Mouse (Mus musculus) spleen, postnatal 4 days (tissue): ENCODE data around the gene Htatsf1.

ENCODE experiments used
- DNase-seq, 2 experiments: peaks; one replicate each; pipeline ENCODE4 v3.0.0; 2022; ENCODE audit warnings: low spot score in 2 of 2

The Htatsf1 gene

DNA sequence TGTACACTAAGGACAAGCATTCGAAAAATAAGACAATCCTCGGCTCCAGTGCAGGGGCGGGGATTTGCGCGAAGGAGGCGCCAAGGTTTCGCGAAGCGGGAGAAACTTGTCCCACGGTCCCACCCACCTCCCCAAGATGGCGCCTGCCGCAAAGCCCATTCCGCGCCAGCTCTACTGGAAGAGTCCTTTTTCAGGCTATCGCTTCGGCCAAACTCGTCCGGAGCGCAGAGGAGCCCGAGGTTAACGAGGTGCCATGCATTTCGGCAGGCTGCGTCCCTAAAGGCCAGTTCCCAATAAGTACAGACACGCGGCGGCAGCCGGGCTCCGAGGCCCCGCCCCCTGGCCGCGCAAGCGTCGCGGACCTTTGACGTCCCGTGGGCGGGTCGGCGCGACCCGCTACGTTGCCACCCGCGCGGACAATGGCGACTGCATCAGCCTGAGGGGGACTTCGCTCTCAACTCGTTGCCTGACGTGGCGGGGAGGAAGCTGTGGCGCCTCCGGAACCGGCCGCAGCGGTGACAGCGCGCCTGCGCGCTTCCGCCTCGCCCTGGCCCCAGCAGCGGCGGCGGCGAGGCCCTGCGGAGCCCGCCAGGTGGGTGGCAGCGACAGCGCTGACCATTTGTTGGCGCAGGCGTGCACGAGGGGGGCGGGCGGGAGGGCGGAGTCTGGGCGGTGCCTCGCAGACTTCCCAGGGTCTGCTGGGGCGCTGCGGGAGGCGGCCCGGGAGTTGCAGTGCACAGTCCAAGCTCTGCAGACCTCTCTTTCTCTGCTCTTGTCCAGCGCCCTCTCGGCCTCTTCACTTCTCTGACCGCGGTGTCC lies at the start of gene Htatsf1:
TSS of gene Htatsf1 (plus strand) at position 410 of the 819 bp plus-strand sequence.
- peak; percentile 74 to 88 for DNase-seq

GRCm38 (mm10) chrX:57012891-57013290 lies 40.5 kb upstream of the Htatsf1 start:
- no peak for DNase-seq

DNA sequence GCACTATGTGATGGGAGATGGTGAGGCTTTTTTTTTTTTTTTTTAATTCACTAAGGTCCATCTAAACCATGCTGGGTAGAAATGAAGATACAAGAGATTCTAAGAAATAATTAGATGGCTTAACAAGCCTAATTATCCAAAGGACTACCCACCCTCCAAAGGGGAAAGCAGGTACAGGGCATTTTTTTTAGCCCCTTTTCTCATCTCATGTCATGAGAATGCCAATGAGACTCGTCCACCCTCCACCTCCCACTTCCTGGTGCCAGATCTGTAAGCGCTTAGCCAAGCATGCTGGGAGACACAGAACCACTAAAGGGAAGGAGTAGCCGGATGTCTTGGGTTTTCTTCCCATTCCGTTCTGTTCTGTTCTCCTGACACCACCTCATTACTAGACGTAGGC lies 10.6 kb upstream of the Htatsf1 start, which contains the start of gene Brs3:
TSS of gene Brs3 (plus strand) at position 301 of the 400 bp plus-strand sequence.
- DNase-seq: no peak

DNA sequence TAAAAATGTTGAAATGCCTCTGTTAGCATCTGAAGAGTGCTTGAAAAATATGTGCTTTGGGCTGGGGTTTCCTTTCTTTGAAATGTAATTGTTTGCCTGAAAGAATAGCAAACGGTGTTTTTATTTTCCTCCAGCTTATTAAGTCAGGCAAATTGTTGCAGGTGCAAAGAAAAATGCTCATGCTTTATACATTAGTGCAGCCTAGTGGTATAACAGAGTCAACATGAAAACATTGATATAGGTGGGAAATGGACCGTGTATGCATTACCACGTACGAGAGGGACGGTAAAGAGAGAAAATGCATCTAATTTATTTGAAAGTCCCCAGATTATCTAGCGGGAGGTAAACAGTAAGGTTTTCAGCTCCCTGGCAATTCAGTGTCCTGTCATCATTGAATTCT lies 9.5 kb upstream of the Htatsf1 start:
- no peak for DNase-seq

DNA sequence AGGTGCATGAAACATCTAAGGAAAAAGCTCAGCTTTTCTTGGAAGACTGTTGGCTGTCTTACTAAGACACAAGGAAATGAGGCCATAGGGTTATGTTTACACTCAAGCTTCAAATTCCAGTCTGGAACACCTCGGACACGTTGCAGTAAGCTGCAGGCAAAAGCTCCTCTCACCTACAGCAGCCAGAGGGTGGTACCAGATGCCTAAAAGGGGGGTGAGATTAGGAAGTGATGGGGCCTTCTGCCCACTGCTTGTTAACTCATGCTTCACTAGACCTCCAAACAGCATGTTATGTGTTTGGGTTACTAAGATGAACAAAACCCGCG lies 572 bp upstream of the Htatsf1 start:
- DNase-seq: no peak

- peak in 1 of 2 experiments; percentile 10 for DNase-seq
These were observed 606 bp downstream of the Htatsf1 start for GRCm38 (mm10) chrX:57053993-57054385.

DNA sequence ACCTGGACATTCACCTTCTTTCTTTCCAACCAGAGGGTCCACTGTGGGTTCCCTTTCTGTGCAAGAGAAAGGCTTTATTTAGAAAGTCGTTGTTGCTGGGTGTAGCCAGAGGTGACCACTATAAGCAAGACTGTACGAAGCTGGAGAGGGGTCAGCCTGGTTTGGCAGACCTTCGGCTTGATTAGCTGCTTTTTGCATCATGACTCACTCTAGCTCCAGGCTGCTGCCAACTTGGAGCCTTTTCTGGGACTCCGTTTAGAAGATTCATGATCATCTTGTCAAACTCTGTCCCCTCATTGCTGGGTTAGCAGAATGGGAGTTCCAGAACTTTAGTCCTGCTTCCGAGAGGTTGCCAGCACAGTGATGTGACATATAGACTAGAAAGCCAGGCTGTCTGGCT lies 28.1 kb downstream of the Htatsf1 start:
- no peak for DNase-seq

DNA sequence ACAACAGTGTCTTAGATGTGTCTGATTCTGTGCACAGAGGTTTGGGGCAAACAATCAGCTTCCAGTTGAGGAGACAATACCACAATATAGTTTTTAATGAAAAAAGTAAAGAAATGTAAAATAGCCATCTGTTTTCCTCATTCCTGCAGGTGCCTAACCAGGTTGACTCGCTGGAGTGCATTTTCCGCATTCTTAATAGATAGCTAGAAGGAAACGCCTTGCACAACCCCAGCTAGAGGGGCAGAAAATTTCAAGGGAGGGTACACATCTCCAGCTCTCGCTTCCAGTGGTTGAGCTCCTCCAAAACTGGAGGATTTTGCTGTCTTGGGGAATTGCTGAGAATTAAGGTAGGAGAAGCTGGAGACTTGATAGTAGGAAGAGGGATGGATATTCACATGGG lies 34.4 kb downstream of the Htatsf1 start, which contains the start of gene Vgll1:
TSS of gene Vgll1 (plus strand) at position 301 of the 400 bp plus-strand sequence.
- no peak for DNase-seq

DNA sequence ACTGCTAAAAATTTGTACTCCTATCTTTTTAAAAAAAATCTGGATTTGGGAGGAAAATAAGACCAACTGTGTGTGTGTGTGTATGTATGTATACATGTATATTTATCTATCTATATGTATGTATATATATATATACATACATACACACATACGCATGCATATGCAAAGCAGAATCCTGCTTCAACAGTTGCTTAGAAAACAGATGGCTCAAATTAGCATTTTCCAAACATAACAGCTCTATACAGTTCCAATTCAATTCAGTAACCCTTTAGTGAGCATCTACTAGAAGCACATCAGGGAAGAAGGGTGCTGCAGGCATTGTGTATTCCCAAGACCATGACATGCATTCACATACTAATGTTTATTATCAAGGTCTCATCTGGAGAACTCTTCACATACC lies 50.0 kb downstream of the Htatsf1 start:
- DNase-seq: no peak

- no peak for DNase-seq
These were observed 53.6 kb downstream of the Htatsf1 start for GRCm38 (mm10) chrX:57106956-57107355.
